Mouse (Mus musculus) heart, adult 2 months (tissue): ENCODE data around the gene Smim22. TPM values are rescaled to one million over a fixed set of nuclear protein-coding genes. Genes with fewer than 3 reads are reported as not detected.
A peak's percentile ranks its signal among the peaks of the same experiment; 100 is the strongest.

Source experiments
- DNase-seq, 2 experiments: peaks; one replicate each; pipeline ENCODE4 v3.0.0; 2021
- H3K27ac ChIP-seq: fragments of 200-600 bp; 2 replicates; pipeline ENCODE4 v1.8.1; 2022
- H3K27me3 ChIP-seq: fragments of 200-500 bp; 2 replicates; pipeline ENCODE4 v1.6.1; 2012; ENCODE audit warnings: mild to moderate bottlenecking, low read length, inconsistent platforms, mixed read lengths; ENCODE audit not compliant: control insufficient read depth, insufficient read depth
- H3K36me3 ChIP-seq: fragments of 200-500 bp; 2 replicates; pipeline ENCODE4 v1.6.1; 2012; ENCODE audit warnings: low read length, inconsistent platforms; ENCODE audit not compliant: control insufficient read depth, insufficient read depth
- H3K4me1 ChIP-seq: fragments of 200-500 bp; 2 replicates; pipeline ENCODE4 v1.6.1; 2011; ENCODE audit warnings: low read length; ENCODE audit not compliant: control insufficient read depth, insufficient read depth
- H3K4me3 ChIP-seq: fragments of 200-600 bp; 2 replicates; pipeline ENCODE4 v1.8.1; 2022
- H3K79me2 ChIP-seq: fragments of 200-500 bp; replicated peaks from 2 replicates; pipeline ENCODE4 v1.6.1; 2012; ENCODE audit warnings: mild to moderate bottlenecking, inconsistent platforms, low read length, moderate library complexity, mixed read lengths; ENCODE audit not compliant: control insufficient read depth, insufficient read depth
- H3K9ac ChIP-seq: fragments of 200-500 bp; 2 replicates; pipeline ENCODE4 v1.6.1; 2012; ENCODE audit warnings: low read depth, mild to moderate bottlenecking, control low read depth, inconsistent platforms, low read length, mixed read lengths
- CTCF ChIP-seq: fragments of 200-600 bp; IDR thresholded peaks from 2 replicates; pipeline ENCODE4 v1.8.1; 2022; ENCODE audit warnings: antibody characterized with exemption, mild to moderate bottlenecking, moderate library complexity
- EP300 ChIP-seq: fragments of 200-500 bp; IDR thresholded peaks from 2 replicates; pipeline ENCODE4 v1.6.1; 2011; ENCODE audit warnings: low read depth, low read length, control low read depth; ENCODE audit not compliant: insufficient read depth
- POLR2A ChIP-seq: fragments of 200-500 bp; IDR thresholded peaks from 2 replicates; pipeline ENCODE4 v1.6.1; 2011; ENCODE audit warnings: mild to moderate bottlenecking, low read depth, low read length, control low read depth; ENCODE audit not compliant: insufficient read depth
- WGBS: fragments of 180-500 bp; shearing (Covaris S2); methylation state at CpG from one replicate; pipeline ENCODE4 v1.1.7; 2018; 5-methylcytosine and 5-hydroxymethylcytosine counted together
- intact Hi-C: fragments of 180-260 bp; cut with DNase I; formaldehyde crosslinking; loops from one replicate; pipeline ENCODE4 v1.15.1; 2025
- polyA plus RNA-seq: library from polyadenylated mRNA; depleted of rRNA; stranded (reverse); fragments of >200 nt; gene quantifications from 2 replicates; pipeline ENCODE4 v1.2.3, GENCODE M21; 2012
- total RNA-seq, 2 experiments: library from RNA; stranded (reverse); gene quantifications; 2 replicates each; pipeline ENCODE4 v1.2.3; 2021

The Smim22 gene
- total and polyA plus RNA-seq, 3 experiments: 2.1 TPM; not detected in 2

DNA sequence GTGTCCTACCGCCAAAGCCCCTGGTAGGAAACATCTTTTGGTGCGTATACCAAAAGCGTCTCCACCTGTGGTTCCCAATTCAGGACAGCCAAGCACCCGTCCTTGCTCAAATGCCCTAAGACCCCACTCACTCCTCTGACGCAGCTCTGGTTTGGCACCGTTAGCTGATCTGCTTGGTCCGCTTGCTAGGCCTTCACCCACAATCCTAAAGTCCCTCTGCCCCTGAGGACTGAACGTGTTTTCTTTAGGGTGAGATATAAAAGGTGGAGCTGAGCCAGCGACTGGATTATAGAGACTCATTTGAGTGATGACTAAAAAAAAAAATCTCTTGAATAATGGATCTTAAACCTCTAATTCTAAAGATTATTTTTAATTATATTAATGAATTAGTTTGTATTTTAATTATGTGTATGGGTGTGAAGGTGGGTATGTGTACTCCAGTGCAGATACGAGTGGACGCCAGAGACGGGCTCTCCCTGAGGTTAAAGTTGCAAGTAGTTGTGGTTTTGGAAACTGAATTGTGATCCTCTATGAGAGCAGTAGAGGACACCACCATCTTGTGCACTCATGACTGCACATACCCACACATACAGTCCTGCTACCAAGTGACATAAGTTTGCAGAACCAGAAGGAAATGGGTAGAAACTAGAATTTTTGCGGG, 42.2 kb upstream of the Smim22 start:
- TF ChIP-seq POLR2A (no peak), EP300 (no peak), CTCF (no peak)
- intact Hi-C loops: loop anchor here (5.0 kb wide), 2 partner anchors 47 to 227 kb away; partner anchors contain the start of gene Rogdi

DNA sequence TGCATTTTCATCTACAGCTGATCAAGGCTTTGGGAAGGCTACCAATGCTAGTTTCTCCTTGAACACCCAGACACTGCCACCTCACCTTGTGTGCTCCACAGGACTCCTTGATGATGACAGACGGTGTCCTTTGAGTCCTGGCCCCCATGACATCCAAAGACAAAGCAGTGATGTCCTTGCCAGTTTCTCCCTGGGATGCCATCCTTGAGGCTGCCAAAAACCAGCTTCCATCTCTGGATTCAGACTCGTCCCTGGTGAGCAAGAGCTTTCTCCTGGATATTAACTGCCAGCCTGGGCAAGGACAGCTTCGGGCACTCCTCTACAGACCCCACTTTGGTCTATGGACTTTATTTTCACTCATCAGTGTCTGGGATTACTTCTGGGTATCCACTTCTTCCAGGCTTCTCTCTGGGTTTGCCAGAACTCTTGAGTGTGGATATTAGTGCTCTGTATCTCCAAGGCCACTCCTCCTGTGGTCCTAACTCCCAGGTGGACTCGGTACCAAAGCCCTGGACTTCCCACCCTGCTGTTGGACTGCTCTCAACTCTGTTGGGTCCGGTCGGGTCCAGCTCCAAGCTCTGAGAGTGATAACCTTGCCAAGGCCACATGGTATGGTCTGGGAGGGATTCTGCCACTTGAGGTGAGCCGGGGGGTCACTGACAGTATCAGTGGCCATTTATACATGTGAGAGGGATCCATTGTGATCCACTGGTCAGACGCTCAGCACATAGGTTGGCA, 41.5 kb upstream of the Smim22 start:
- TF ChIP-seq CTCF: no peak
- TF ChIP-seq POLR2A: no peak
- no peak for TF ChIP-seq EP300
- H3K27me3 ChIP-seq: no peaks in the 10 kb centered on the region
- intact Hi-C loops: loop anchor here (5.0 kb wide), 1 partner anchor 47 kb away; the partner anchor contains the start of gene Rogdi
- H3K4me3 ChIP-seq: no peak overlapping the region
- H3K79me2 ChIP-seq: peaks cover 2% of the 10 kb centered on the region; the same call in 1 of the 2 replicates
- no peak overlapping the region for H3K9ac ChIP-seq
- no peak for DNase-seq
- H3K36me3 ChIP-seq: no peaks in the 10 kb centered on the region
- H3K4me1 ChIP-seq: peaks cover 8% of the 10 kb centered on the region
- 86% methylated on average over 8 of the region's 8 CpGs for WGBS
- H3K27ac ChIP-seq: no peak overlapping the region

More for the DNA sequence above, 42.2 kb upstream of the Smim22 start:
- no peak for DNase-seq
- H3K4me1 ChIP-seq: peaks cover 8% of the 10 kb centered on the region
- H3K27me3 ChIP-seq: no peaks in the 10 kb centered on the region
- H3K36me3 ChIP-seq: no peaks in the 10 kb centered on the region
- peak overlapping the region; percentile 65 for H3K9ac ChIP-seq
- H3K27ac ChIP-seq: peak overlapping the region; percentile 83
- whole genome bisulfite sequencing: 17% methylated on average over 13 of the region's 13 CpGs
- H3K4me3 ChIP-seq: peak overlapping the region; percentile 77
- peaks cover 2% of the 10 kb centered on the region; the same call in 1 of the 2 replicates for H3K79me2 ChIP-seq

DNA sequence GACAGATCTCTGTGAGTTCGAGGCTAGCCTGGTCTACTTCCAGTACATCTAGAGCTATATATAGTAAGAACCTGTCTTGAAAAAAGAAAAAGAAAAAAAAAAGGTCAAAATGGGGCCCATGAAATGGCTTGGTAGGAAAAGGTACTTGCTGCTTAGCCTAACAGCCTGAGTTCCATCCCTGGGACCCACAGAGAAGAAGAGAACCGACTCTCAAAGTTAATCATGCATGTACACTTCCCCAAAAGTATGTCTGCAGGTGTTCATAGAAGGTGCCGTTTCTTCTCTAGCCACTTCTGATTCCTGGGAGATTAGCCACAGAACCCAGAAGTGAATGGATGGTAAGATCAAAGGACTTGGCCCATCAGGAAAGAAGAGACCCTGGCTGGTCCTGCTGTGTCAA, 38.7 kb upstream of the Smim22 start:
- H3K79me2 ChIP-seq: no peaks in the 10 kb centered on the region
- H3K27ac ChIP-seq: no peak overlapping the region
- H3K9ac ChIP-seq: no peak overlapping the region
- H3K4me3 ChIP-seq: no peak overlapping the region
- intact Hi-C loops: loop anchor here (5.0 kb wide), 1 partner anchor 44 kb away; the partner anchor contains the start of gene Rogdi
- no peaks in the 10 kb centered on the region for H3K36me3 ChIP-seq
- no peaks in the 10 kb centered on the region for H3K27me3 ChIP-seq
- TF ChIP-seq POLR2A (no peak), CTCF (no peak), EP300 (no peak)
- DNase-seq: no peak
- 81% methylated on average over 3 of the region's 3 CpGs for WGBS
- H3K4me1 ChIP-seq: peaks cover 5% of the 10 kb centered on the region

DNA sequence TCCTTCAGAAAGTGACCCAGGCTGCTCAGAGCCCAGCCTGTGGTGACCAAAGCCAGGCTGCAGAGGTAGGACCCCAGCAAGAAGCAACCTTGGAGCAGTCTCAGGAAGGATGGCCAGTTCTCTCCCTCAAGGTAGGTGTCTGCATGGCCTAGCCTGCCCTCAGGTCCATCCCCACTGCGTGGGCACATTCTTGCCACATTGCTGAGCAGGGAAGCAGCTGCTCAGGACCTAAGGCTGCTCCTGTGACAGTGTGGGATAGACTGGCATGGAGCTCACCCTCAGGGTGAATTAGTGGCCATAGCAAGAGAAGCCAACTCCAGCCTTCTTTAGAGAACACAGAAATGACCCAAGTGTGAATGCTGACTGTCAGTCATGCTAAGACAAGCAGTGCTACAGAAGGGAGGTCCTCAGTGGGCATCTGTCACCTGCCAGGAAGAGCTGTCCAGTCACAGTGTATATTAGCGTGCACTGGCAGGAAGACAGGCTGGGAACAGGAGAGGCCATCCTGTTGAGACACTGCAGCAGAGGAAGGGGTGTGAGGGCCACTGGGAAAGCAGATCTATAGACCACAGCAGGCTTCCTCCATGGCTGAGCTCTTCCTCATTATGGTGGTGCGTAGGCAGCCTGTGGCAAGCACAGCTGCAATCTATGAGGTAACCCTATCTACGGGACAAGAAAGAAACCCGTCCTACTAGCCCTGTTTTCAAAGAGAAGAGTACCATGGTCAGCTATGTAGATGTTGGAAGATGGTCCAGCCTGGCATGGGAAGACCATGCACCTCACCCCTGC, 37.8 kb upstream of the Smim22 start:
- Histone ChIP-seq H3K4me3 (no peak overlapping the region), H3K79me2 (no peaks in the 10 kb centered on the region), H3K4me1 (peaks cover 4% of the 10 kb centered on the region), H3K36me3 (no peaks in the 10 kb centered on the region), H3K9ac (no peak overlapping the region), H3K27ac (no peak overlapping the region), H3K27me3 (no peaks in the 10 kb centered on the region)
- no peak for TF ChIP-seq CTCF
- TF ChIP-seq POLR2A: no peak
- no peak for TF ChIP-seq EP300
- intact Hi-C loops: loop anchor here (5.0 kb wide), 1 partner anchor 43 kb away; the partner anchor contains the start of gene Rogdi
- no peak for DNase-seq
- 72% methylated on average over 5 of the region's 5 CpGs for WGBS

DNA sequence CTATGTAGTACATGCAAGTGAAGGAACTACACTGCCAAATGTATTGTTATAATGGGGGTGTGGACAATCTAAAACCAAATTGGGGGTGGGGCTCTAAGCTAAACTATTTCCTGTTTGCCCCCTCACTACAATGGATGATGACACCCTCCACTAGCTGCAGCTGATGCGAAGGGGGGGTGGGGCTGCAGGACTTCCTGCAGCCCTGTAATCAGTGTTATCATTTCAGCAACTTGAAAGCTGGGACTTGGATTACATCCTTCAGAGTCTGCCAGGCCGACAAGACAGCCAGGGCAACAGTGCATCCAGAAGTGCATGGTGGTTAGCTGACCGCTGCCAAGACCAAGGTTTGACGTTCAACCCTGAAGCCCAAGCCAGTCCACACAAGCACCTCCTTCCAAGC, 35.5 kb upstream of the Smim22 start:
- WGBS: 33% methylated on average over 4 of the region's 4 CpGs
- Histone ChIP-seq H3K79me2 (no peaks in the 10 kb centered on the region), H3K36me3 (no peaks in the 10 kb centered on the region), H3K27me3 (no peaks in the 10 kb centered on the region), H3K4me1 (no peaks in the 10 kb centered on the region), H3K9ac (no peak overlapping the region), H3K4me3 (no peak overlapping the region), H3K27ac (peak overlapping the region; percentile 55)
- peak in 1 of 2 experiments; percentile 25 for DNase-seq
- intact Hi-C loops: no loop called here
- 0 out of 2 replicates have a peak, but pooled peaks have one; percentile 44 for TF ChIP-seq EP300
- no peak for TF ChIP-seq CTCF
- no peak for TF ChIP-seq POLR2A
